Mouse (Mus musculus) kidney, adult 9 months (tissue): ENCODE measurements at regions not wholly inside any gene's neighbourhood (a gene's known extent, or its start where the extent isn't known, plus 50 kb on each side); places are given as distances from the start of the nearest gene placed in this dataset.
A peak's percentile ranks its signal among the peaks of the same experiment; 100 is the strongest.

Experiments used
- DNase-seq: peaks from one replicate; pipeline ENCODE4 v3.0.0; 2022

- DNase-seq: no peak
Measured at GRCm38 (mm10) chr12:80017376-80017929, 95.4 kb downstream of the Zfp36l1 start.

GRCm38 (mm10) chr12:80015938-80016337 is 96.9 kb downstream of the Zfp36l1 start:
- DNase-seq: no peak

- no peak for DNase-seq
Measured at GRCm38 (mm10) chr12:80014598-80014983, 98.2 kb downstream of the Zfp36l1 start.

GRCm38 (mm10) chr12:80013904-80014597 is 98.8 kb downstream of the Zfp36l1 start:
- DNase-seq: peak; percentile 67

GRCm38 (mm10) chr12:80013577-80013903 is 99.3 kb downstream of the Zfp36l1 start:
- DNase-seq: no peak

- no peak for DNase-seq
Measured at GRCm38 (mm10) chr12:80011916-80012315, 100.9 kb downstream of the Zfp36l1 start.

GRCm38 (mm10) chr12:80010947-80011346 is 101.9 kb downstream of the Zfp36l1 start:
- no peak for DNase-seq

GRCm38 (mm10) chr12:80010220-80010619 is 102.6 kb downstream of the Zfp36l1 start:
- DNase-seq: no peak

- DNase-seq: no peak
Measured at GRCm38 (mm10) chr12:80007849-80008248, 105.0 kb downstream of the Zfp36l1 start.

- peak; percentile 32 for DNase-seq
Measured at GRCm38 (mm10) chr12:80005227-80005919, 107.4 kb downstream of the Zfp36l1 start.

- DNase-seq: no peak
Measured at GRCm38 (mm10) chr12:80004575-80004974, 108.2 kb downstream of the Zfp36l1 start.

GRCm38 (mm10) chr12:80003486-80003885 is 109.3 kb downstream of the Zfp36l1 start:
- no peak for DNase-seq

- no peak for DNase-seq
Measured at GRCm38 (mm10) chr12:80002474-80003125, 110.2 kb downstream of the Zfp36l1 start.

GRCm38 (mm10) chr12:80001794-80002193 is 111.0 kb downstream of the Zfp36l1 start:
- DNase-seq: peak; percentile 75

GRCm38 (mm10) chr12:79999868-80000370 is 112.9 kb downstream of the Zfp36l1 start:
- DNase-seq: no peak

- peak; percentile 44 for DNase-seq
Measured at GRCm38 (mm10) chr12:79998788-79999187, 114.0 kb downstream of the Zfp36l1 start.

GRCm38 (mm10) chr12:79998339-79998738 is 114.5 kb downstream of the Zfp36l1 start:
- no peak for DNase-seq

- no peak for DNase-seq
Measured at GRCm38 (mm10) chr12:79997201-79997600, 115.6 kb downstream of the Zfp36l1 start.

GRCm38 (mm10) chr12:79995521-79996094 is 117.2 kb downstream of the Zfp36l1 start:
- no peak for DNase-seq

- no peak for DNase-seq
Measured at GRCm38 (mm10) chr12:79993821-79994571, 118.8 kb downstream of the Zfp36l1 start.

GRCm38 (mm10) chr12:79991279-79991678 is 121.5 kb downstream of the Zfp36l1 start:
- no peak for DNase-seq

GRCm38 (mm10) chr12:79990751-79991150 is 122.1 kb downstream of the Zfp36l1 start:
- no peak for DNase-seq
